Mouse (Mus musculus): ENCODE results near the gene Dync1li1. TPM values are rescaled to one million over a fixed set of nuclear protein-coding genes. Genes with fewer than 3 reads are reported as not detected.

The Dync1li1 gene
- total RNA-seq (2023): 50.9 and 60.9 TPM in 2 replicates

GRCm38 (mm10) chr9:114688252-114688952, at the start of gene Dync1li1:
Dync1li1 (plus strand) TSS chr9:114688790.

GRCm38 (mm10) chr9:114639839-114640646, 48.5 kb upstream of the Dync1li1 start, which contains the start of gene Cnot10:
Cnot10 (minus strand) TSS chr9:114640184.

DNA sequence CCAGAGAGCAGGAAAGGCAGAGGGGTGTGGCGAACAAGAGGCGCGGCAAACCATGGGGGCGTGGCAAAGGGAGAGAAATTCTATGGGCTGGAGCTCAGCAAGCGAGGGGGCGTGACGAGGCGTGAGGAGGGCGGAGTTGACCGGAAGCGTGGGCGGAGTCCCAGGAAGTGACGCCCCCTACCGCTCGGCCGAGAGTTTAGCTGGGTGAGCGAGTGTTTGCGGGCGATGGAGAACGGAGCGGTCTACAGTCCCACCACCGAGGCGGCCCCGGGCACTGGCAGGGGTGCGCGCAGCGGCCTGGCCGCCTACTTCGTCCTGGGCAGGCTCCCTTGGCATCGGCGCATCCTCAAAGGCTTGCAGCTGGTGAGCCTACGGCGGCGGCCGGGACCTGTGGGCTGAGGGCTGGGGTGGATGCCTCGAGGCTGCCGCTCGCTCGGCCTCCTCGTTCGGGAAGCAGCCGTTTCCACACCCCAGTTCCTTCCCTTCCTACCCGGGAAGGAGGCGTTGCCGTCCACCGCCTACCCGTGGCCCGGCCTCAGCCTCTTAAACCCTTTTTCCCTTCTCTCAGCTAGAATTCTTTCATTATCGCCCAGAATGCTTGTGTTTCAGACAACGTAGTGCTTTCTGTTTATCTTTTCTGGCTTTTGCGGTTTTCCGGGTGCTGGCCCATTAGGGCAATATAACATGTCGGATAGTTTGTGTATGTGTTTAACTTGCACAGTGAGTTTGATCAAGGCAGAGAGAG, 42.6 kb downstream of the Dync1li1 start, which contains the start of gene Cmtm6:
Gene Cmtm6 (plus strand): TSS at position 106 of the 745 bp plus-strand sequence.

Other genes with a start within 250 kb of the Dync1li1 start
- gene Ccr4, start 183.9 kb upstream of the Dync1li1 start, total RNA-seq (2023): not detected in 2 replicates
- gene C130032M10Rik, start 173.1 kb upstream of the Dync1li1 start, total RNA-seq (2023): not detected in 2 replicates
- gene Trim71, start 124.4 kb upstream of the Dync1li1 start, total RNA-seq (2023): not detected in 2 replicates
- gene Cnot10, start 48.6 kb upstream of the Dync1li1 start, total RNA-seq (2023): 58.9 and 64.5 TPM in 2 replicates
- gene Cmtm6, start 42.3 kb downstream of the Dync1li1 start, total RNA-seq (2023): 205 and 260 TPM in 2 replicates
- 185 and 189 TPM in 2 replicates for gene Cmtm7, start 93.1 kb downstream of the Dync1li1 start, total RNA-seq (2023)
- 0.88 and 1.7 TPM in 2 replicates for gene Cmtm8, start 155.4 kb downstream of the Dync1li1 start, total RNA-seq (2023)
- 23.6 and 30.4 TPM in 2 replicates for gene Gpd1l, start 245.2 kb downstream of the Dync1li1 start, total RNA-seq (2023)

All from neutrophil, adult 65 days (primary cell).